Mouse (Mus musculus): ENCODE results near the gene Gm43720. TPM values are rescaled to one million over a fixed set of nuclear protein-coding genes. Genes with fewer than 3 reads are reported as not detected.

The Gm43720 gene
- polyA plus RNA-seq, 2 experiments, result 0.01 TPM; not detected in 1

- Histone ChIP-seq H3K27ac (peak within 1 kb of the TSS; percentile 41), H3K4me3 (ENCODE audit: insufficient read depth in 1 of 2, low read depth in 2 of 2, low read length in 2 of 2) (peak within 1 kb of the TSS; percentile 71 to 76), H3K36me3 (replicated peaks; ENCODE audit: control insufficient read depth, insufficient read depth, low read depth) (peaks cover 6% of the 10 kb centered on the region), H3K4me1 (replicated peaks; ENCODE audit: control insufficient read depth in 2 of 2, insufficient read depth in 2 of 2, low read length in 1 of 2) (peaks cover 14 to 22% of the 10 kb centered on the region in 2 experiments), H3K9me3 (ENCODE audit: control insufficient read depth, low read length) (no peaks in the 10 kb centered on the region), H3K9ac (replicated peaks) (peak within 1 kb of the TSS; percentile 68), H3K4me2 (ENCODE audit: low read depth) (peak within 1 kb of the TSS; percentile 82), H3K27me3 (ENCODE audit: control insufficient read depth, insufficient read depth, low read length) (no peaks in the 10 kb centered on the region)
- DNase-seq (ENCODE audit: low read depth in 3 of 3, low spot score in 3 of 3), result peak; percentile 94 to 95 (median 95)
- ATAC-seq (ENCODE audit: insufficient read depth), result peak; percentile 99
- peak; percentile 43 for TF ChIP-seq CTCF (IDR thresholded peaks at IDR 0.05; ENCODE audit: low read depth)
- TF ChIP-seq EP300 (IDR thresholded peaks at IDR 0.05; ENCODE audit: low read depth), result no peak
- WGBS (ENCODE audit: insufficient replicate concordance), result under 1% methylated on average over 38 of the region's 38 CpGs
Measured at GRCm38 (mm10) chr5:138255353-138256093, 24.2 kb downstream of the Gm43720 start, which contains the start of gene Lamtor4. Lamtor4 (plus strand) TSS chr5:138255482.

- Histone ChIP-seq H3K27me3 (ENCODE audit: control insufficient read depth, insufficient read depth, low read length) (no peaks in the 10 kb centered on the region), H3K9ac (replicated peaks) (no peak overlapping the region), H3K4me3 (ENCODE audit: insufficient read depth in 1 of 2, low read depth in 2 of 2, low read length in 2 of 2) (no peak overlapping the region), H3K27ac (no peak overlapping the region), H3K36me3 (replicated peaks; ENCODE audit: control insufficient read depth, insufficient read depth, low read depth) (no peaks in the 10 kb centered on the region), H3K4me2 (ENCODE audit: low read depth) (no peak overlapping the region), H3K9me3 (ENCODE audit: control insufficient read depth, low read length) (no peaks in the 10 kb centered on the region), H3K4me1 (replicated peaks; ENCODE audit: control insufficient read depth in 2 of 2, insufficient read depth in 2 of 2, low read length in 1 of 2) (peaks cover 5 to 10% of the 10 kb centered on the region in 2 experiments)
- DNase-seq (ENCODE audit: low read depth in 3 of 3, low spot score in 3 of 3) (no peak), ATAC-seq (ENCODE audit: insufficient read depth) (no peak)
- 75% methylated on average over 3 of the region's 3 CpGs for WGBS (ENCODE audit: insufficient replicate concordance)
- TF ChIP-seq CTCF (IDR thresholded peaks at IDR 0.05; ENCODE audit: low read depth) (0 out of 2 replicates have a peak, but pooled peaks have one; percentile 24), EP300 (IDR thresholded peaks at IDR 0.05; ENCODE audit: low read depth) (no peak)
Measured at GRCm38 (mm10) chr5:138253061-138253460, 26.7 kb downstream of the Gm43720 start.

- no peak overlapping the region for H3K9ac ChIP-seq (replicated peaks)
- TF ChIP-seq EP300 (IDR thresholded peaks at IDR 0.05; ENCODE audit: low read depth) (no peak), CTCF (IDR thresholded peaks at IDR 0.05; ENCODE audit: low read depth) (no peak)
- no peaks in the 10 kb centered on the region for H3K27me3 ChIP-seq (ENCODE audit: control insufficient read depth, insufficient read depth, low read length)
- DNase-seq (ENCODE audit: low read depth in 3 of 3, low spot score in 3 of 3) (no peak), ATAC-seq (ENCODE audit: insufficient read depth) (no peak)
- no peaks in the 10 kb centered on the region for H3K9me3 ChIP-seq (ENCODE audit: control insufficient read depth, low read length)
- no peak overlapping the region for H3K27ac ChIP-seq
- H3K36me3 ChIP-seq (replicated peaks; ENCODE audit: control insufficient read depth, insufficient read depth, low read depth), result no peaks in the 10 kb centered on the region
- no peak overlapping the region for H3K4me2 ChIP-seq (ENCODE audit: low read depth)
- H3K4me1 ChIP-seq (replicated peaks; ENCODE audit: control insufficient read depth in 2 of 2, insufficient read depth in 2 of 2, low read length in 1 of 2), result peaks cover 3 to 4% of the 10 kb centered on the region in 2 experiments
- 75% methylated on average over 12 of the region's 12 CpGs for WGBS (ENCODE audit: insufficient replicate concordance)
- no peak overlapping the region for H3K4me3 ChIP-seq (ENCODE audit: insufficient read depth in 1 of 2, low read depth in 2 of 2, low read length in 2 of 2)
Measured at GRCm38 (mm10) chr5:138251144-138251543, 28.6 kb downstream of the Gm43720 start.

GRCm38 (mm10) chr5:138241511-138241910, 38.2 kb downstream of the Gm43720 start:
- no peak overlapping the region for H3K4me3 ChIP-seq (ENCODE audit: insufficient read depth in 1 of 2, low read depth in 2 of 2, low read length in 2 of 2)
- no peak for TF ChIP-seq EP300 (IDR thresholded peaks at IDR 0.05; ENCODE audit: low read depth)
- TF ChIP-seq CTCF (IDR thresholded peaks at IDR 0.05; ENCODE audit: low read depth), result no peak
- no peaks in the 10 kb centered on the region for H3K9me3 ChIP-seq (ENCODE audit: control insufficient read depth, low read length)
- ATAC-seq (ENCODE audit: insufficient read depth), result no peak
- no peak overlapping the region for H3K4me2 ChIP-seq (ENCODE audit: low read depth)
- DNase-seq (ENCODE audit: low read depth in 3 of 3, low spot score in 3 of 3), result no peak
- no peaks in the 10 kb centered on the region for H3K27me3 ChIP-seq (ENCODE audit: control insufficient read depth, insufficient read depth, low read length)
- no peaks in the 10 kb centered on the region for H3K4me1 ChIP-seq (replicated peaks; ENCODE audit: control insufficient read depth in 2 of 2, insufficient read depth in 2 of 2, low read length in 1 of 2)
- no peak overlapping the region for H3K9ac ChIP-seq (replicated peaks)
- WGBS (ENCODE audit: insufficient replicate concordance), result 6% methylated on average over 2 of the region's 2 CpGs
- H3K36me3 ChIP-seq (replicated peaks; ENCODE audit: control insufficient read depth, insufficient read depth, low read depth), result no peaks in the 10 kb centered on the region
- H3K27ac ChIP-seq, result no peak overlapping the region

- H3K4me3 ChIP-seq (ENCODE audit: insufficient read depth in 1 of 2, low read depth in 2 of 2, low read length in 2 of 2), result no peak overlapping the region
- no peak for ATAC-seq (ENCODE audit: insufficient read depth)
- TF ChIP-seq EP300 (IDR thresholded peaks at IDR 0.05; ENCODE audit: low read depth) (no peak), CTCF (IDR thresholded peaks at IDR 0.05; ENCODE audit: low read depth) (no peak)
- no peak overlapping the region for H3K27ac ChIP-seq
- no peaks in the 10 kb centered on the region for H3K27me3 ChIP-seq (ENCODE audit: control insufficient read depth, insufficient read depth, low read length)
- H3K36me3 ChIP-seq (replicated peaks; ENCODE audit: control insufficient read depth, insufficient read depth, low read depth), result no peaks in the 10 kb centered on the region
- H3K4me2 ChIP-seq (ENCODE audit: low read depth), result no peak overlapping the region
- H3K9me3 ChIP-seq (ENCODE audit: control insufficient read depth, low read length), result no peaks in the 10 kb centered on the region
- no peak overlapping the region for H3K9ac ChIP-seq (replicated peaks)
- DNase-seq (ENCODE audit: low read depth in 3 of 3, low spot score in 3 of 3), result no peak
- no peaks in the 10 kb centered on the region for H3K4me1 ChIP-seq (replicated peaks; ENCODE audit: control insufficient read depth in 2 of 2, insufficient read depth in 2 of 2, low read length in 1 of 2)
Measured at GRCm38 (mm10) chr5:138234224-138234623, 45.5 kb downstream of the Gm43720 start.
